Mouse (Mus musculus) CD4-positive helper T cell, adult 2 months (primary cell): ENCODE measurements around the gene Sdk2.

Experiments
- DNase-seq: peaks from one replicate; pipeline ENCODE4 v3.0.0-alpha.2; 2012; ENCODE audit warnings: low read depth, missing footprints, low spot score

Sdk2 gene

GRCm38 (mm10) chr11:113990466-113990865, 76.4 kb downstream of the Sdk2 start:
- no peak for DNase-seq

DNA sequence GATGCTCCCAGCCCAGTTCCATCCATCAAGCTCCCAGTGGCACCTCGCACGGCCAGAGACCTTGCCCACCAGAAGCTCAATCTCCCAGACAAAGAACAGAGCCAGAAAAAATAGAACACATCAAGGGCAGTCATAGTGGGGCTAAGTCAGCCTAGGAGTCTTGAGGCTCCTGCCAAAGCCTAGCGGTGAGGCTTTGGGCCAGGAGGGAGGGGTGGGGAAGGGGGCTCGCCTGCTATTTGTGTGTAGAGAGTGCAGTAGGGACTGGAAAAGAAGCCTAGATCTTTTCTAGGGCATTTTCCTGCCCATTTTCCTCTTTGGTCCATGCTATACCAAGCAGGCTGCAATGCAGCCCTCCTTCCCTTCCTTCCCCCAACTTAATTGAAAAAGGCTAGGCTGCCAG, 76.8 kb downstream of the Sdk2 start:
- no peak for DNase-seq

DNA sequence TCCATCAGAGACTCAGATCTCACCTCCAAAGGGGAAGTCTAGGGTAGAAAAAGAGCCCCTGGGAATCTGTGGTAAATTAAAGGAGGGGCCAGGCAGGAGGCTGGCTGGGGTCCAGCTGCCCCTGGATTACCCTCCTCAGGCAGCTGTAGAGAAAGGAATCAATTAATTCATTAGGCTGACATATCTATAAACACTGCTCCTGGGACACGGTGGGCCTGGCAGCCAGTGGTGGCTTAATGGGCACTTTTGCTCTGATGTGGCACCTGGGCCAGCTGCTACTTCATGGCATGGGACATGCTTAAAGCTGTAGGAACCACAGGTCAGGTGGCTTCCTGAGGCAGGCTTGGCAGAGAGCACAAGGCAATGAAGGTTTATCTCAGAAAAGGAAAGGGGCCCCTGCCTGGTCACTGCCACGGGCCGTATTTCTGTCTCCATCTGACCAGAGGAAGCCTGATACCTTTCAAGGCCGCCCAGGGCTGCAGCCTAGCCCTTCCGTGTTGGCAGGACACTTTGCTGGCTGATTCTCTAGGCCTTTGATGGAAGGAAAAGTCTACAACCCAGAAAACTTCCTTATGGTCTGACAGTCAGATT, 80.9 kb downstream of the Sdk2 start:
- no peak for DNase-seq

- DNase-seq: no peak
Measured at GRCm38 (mm10) chr11:113981732-113982503, 84.9 kb downstream of the Sdk2 start.

DNA sequence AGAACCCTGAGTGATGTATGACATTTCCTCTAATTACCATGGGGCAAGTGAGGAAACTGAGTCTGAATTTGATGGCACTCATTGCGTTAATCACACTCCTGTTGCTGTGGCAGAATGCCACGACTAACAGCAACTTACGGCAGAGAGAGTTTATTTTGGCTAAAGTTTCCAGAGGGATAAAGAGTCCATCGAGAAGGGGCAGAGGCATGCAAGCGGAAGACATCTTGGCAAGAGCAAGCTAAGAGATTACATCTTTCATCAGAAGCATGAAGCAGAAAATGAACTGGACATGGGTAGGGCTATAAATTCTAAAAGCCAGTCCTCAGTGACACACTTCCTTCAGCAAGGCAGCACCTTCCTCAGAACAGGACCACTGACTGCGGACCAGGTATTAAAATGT, 85.8 kb downstream of the Sdk2 start:
- no peak for DNase-seq

DNA sequence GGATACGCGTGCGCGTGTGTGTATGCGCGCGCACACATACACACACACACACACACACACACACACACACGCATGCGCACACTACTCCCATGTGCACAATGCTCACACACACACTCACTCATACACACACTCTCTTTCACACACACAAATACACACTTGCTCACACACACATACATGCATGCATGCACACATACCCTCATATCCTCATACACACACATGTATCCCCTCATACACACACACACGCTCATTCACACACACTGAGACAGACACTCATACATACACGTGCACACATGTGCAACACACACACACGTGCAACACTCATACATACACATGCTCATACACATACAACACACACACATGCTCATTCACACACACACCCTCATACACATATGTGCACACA, 88.5 kb downstream of the Sdk2 start:
- DNase-seq: no peak

DNA sequence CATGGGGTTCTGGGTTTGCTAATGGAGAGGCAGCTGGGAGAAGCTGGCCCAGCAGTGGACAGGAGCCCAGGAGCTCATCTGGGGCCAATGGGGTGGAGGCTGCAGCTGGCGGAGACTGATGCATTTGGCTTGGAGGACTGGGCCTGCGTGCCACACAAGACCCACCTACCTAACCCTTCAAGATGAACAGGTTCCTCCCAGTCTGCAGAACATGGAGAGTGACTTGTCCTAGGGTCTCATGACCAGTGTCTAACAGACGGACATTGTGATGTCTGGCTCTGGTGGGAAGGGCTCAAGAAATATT, 91.2 kb downstream of the Sdk2 start:
- DNase-seq: no peak

- no peak for DNase-seq
Measured at GRCm38 (mm10) chr11:113974876-113975666, 91.8 kb downstream of the Sdk2 start.

DNA sequence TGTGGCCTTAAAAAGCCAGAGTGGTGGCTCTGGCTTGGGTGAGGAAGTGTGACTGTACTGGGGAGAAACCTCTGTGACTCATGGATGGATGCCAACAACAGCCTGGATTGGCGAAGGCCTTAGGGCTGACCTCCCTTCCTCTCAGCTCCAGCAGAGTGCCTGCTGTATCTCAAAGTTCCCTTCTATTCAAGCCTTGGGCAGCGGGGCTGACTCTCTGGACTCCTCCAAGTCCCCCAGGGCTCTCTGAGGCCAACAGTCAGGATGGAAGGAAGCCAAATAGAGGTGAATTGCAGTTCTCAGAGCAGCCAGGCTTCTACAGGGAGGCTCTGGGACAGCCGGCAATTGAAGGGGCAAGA, 94.4 kb downstream of the Sdk2 start:
- DNase-seq: no peak

GRCm38 (mm10) chr11:113971609-113972516, 95.0 kb downstream of the Sdk2 start:
- no peak for DNase-seq

- no peak for DNase-seq
Measured at GRCm38 (mm10) chr11:113970026-113970425, 96.8 kb downstream of the Sdk2 start.

DNA sequence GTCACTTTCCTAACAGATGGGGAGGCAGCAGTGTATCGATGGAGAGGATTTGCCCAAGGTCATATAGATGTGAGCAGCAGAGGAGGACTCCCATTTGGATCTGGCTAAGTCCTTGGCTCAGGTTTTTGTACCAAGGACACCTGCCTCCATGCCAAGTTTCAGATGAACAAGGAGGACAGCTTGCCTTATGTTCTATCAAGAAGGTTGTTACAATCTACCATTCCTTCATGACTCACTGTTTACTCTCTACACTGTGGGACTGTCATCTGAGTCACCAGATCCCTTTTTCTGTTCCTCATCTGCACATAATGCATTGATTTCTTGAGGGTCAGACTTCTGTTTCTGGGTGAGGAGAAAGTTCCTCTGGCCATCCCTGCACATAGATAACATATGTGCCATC, 101.6 kb downstream of the Sdk2 start:
- DNase-seq: no peak

DNA sequence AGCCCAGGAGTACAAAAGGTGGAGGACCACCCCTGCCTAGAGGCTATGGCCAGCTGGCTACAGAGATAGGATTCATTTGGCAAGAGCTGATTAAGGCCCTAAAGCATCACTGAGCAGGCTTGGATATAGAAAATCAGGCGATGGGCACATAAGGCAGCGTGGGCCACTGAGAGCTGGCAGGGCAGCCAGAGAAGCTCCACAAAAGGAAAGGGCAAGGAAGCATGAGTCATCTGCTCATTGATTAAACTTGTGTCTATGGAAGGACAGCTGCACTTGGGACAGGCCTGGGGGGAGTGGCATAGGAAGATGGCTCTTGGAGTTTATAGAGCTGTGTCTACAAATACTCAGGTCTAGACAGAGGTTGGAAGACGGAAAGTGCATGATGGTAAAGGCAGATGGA, 104.1 kb downstream of the Sdk2 start:
- DNase-seq: no peak

GRCm38 (mm10) chr11:113951616-113951988, 115.2 kb downstream of the Sdk2 start:
- no peak for DNase-seq

GRCm38 (mm10) chr11:113950904-113951615, 115.8 kb downstream of the Sdk2 start:
- DNase-seq: no peak

- DNase-seq: no peak
Measured at GRCm38 (mm10) chr11:113948676-113949075, 118.2 kb downstream of the Sdk2 start.

DNA sequence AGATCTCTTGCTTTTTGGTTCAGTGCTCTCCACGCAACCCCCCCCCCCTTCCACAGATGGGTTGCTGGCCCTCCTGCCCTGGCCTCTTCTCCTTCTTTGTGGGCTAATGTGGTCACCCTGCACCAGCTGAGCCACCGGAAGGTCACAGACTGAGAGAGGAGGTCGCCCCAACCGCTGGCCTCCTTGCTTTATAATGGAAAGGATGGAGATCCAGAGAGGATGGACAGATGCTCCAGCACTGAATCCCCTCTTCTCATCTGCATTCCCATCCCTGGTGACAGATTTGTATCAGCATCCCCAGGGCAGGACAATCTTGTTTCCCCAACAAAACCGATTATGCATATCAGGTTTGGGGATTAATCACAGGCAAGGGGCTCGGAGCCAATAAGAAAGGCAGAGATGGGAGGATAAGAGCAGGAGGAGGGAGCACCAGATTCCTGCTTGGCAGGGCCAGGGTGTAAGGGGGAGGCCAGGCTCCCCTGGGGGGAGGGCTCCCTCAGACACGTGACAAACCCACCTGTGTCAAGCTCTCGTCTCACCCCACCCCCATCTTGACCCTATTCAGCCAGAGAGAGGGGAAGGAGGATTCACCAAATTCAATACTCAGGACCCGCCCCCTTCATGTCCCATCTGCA, 124.6 kb downstream of the Sdk2 start:
- DNase-seq: no peak

GRCm38 (mm10) chr11:113933678-113934077, 133.2 kb downstream of the Sdk2 start:
- no peak for DNase-seq

GRCm38 (mm10) chr11:113932909-113933308, 133.9 kb downstream of the Sdk2 start:
- DNase-seq: no peak

- no peak for DNase-seq
Measured at GRCm38 (mm10) chr11:113931701-113932100, 135.1 kb downstream of the Sdk2 start.

- DNase-seq: no peak
Measured at GRCm38 (mm10) chr11:113930112-113930511, 136.7 kb downstream of the Sdk2 start.
